Mouse (Mus musculus) urinary bladder, adult 2 months (tissue): ENCODE results near the gene Fanci. TPM values are rescaled to one million over a fixed set of nuclear protein-coding genes. Genes with fewer than 3 reads are reported as not detected.

Experiments
- DNase-seq: peaks from one replicate; pipeline ENCODE4 v3.0.0; 2022; ENCODE audit warnings: low spot score
- polyA plus RNA-seq: library from polyadenylated mRNA; depleted of rRNA; stranded (reverse); fragments of >200 nt; gene quantifications from 2 replicates; pipeline ENCODE4 v1.2.3, GENCODE M21; 2012; rRNA removed

The Fanci gene
- 0.80 and 0.99 TPM in 2 replicates for polyA plus RNA-seq

DNA sequence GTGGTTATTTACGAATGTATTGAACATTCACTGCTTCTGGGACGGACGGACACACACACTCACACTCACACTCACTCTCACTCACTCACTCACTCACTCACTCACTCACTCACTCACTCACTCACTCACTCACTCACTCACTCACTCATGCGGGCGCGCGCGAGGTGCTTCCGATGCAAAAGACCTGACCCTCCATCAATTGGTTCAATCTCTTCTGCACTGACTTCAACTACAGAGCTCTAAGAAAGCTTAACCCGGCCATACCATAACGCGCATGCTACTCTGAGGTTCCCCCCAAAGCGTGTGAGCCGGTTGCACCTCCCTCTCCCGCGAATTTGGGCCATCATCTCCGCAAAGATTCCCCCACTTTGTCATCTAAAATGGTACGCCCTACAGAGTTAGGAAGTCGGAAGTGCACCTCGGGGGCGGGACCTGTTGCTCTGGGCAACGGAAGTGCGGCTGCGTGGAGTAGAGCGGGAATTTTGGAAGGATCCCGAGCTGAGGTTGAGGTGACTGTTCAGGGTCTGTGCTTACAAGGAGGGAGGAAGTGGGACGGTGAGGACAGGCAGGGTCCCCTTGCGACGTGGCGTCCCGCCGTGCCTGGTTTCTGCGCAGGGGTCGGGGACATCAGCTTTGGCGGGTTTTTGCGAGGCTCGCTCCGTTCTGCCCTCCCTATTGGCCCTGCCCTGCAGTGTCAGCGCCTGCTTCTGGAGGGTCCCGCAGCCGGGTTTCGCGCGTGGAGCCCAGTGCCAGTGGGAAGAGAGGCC, at the start of gene Fanci:
Fanci (plus strand) TSS at position 47 of the 767 bp plus-strand sequence.
- DNase-seq = peak; percentile 88

DNA sequence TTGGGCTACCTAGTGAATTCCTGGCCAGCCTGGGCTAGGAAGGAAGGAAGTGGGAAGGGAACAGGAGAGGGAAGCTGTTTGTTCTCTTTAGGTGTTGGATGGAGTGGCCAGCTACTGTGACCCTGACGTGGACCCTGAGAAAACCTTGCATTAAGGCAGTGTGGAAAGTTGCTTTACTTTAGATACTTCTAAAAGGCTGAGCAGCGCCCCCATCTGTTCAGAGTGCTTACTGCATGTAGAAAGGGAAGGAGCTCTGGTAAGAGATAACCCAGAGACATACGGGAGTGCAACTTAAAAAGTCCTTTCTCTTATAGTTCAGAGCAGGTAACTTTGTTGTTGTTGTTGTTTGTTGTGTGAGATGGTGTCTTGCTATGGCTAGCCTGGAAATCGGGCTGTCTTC, 45.8 kb upstream of the Fanci start:
- DNase-seq = no peak

DNA sequence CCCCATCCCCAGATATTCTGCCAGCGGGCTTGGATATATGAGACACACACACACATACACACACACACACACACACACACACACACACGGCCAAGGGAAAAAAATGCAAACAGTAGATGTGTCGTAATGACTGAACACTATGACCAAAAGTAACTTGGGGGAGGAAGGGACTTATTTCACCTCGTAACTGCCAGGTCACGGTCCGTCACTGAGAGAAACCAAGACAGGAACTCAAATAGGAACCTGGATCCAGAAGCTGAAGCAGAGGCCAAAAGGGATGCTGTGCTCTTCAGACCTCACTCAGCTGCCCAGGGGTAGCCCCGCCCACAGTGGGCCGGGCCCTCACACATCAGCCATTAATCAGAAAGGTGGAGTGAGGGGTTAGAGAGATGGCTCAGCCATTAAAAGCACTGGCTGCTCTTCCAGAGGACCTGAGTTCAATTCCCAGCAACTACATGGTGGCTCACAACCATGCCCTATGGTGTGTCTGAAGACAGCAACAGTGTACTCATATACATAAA, 45.1 kb upstream of the Fanci start:
- DNase-seq = no peak

DNA sequence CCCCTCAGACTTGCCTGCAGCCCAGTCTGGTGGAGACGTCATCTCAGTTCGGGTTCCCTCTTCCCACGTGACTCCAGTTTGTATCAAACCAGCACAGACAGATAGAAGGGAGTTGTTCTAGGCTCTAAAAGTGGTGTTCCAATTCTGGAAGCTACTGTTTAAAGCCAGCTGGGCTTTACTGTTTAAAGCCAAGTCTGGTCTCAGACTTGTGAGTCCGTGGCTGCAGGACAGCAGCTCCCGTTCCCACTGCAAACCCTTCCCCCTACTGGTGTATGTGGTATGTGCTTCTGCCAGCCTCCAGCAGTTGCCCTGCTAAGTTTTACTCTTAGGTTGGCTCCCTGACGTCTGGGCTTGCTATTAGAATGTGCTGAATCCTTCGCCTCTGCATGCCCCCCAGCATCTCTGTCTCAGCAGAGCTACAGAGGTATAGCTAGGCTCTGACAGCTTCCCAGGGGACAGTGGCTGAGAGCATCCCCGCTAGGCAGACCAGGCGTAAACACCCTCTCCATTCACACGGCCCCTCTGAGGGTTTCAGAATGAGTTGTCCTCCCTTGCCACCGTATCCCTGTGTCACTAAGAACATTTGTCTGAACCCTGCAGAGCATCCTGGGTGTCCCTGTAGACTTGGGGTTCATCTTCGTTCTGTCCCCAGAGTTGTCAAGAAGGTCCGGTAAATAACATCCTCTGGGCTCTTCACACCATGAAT, 44.5 kb upstream of the Fanci start:
- DNase-seq = no peak

DNA sequence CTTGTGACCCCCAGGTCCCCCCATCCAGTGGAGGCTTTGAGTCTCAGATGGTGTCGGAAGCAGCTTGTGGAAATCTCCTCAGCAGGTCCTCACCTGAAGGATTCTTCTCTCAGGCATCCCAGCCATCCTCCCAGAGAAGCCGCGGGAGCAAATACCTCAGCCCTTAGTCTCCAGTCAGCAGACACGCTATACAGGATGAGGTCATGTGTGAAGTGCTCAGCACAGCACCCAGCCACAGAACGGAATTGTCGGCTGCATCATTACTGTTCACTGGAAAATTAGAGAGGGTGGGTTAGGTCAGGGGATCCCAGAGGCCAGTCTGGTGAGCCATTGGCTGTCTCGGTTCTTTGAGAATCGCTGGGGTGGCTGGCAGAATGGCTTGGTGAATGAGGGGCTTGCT, 42.9 kb upstream of the Fanci start:
- DNase-seq = no peak

DNA sequence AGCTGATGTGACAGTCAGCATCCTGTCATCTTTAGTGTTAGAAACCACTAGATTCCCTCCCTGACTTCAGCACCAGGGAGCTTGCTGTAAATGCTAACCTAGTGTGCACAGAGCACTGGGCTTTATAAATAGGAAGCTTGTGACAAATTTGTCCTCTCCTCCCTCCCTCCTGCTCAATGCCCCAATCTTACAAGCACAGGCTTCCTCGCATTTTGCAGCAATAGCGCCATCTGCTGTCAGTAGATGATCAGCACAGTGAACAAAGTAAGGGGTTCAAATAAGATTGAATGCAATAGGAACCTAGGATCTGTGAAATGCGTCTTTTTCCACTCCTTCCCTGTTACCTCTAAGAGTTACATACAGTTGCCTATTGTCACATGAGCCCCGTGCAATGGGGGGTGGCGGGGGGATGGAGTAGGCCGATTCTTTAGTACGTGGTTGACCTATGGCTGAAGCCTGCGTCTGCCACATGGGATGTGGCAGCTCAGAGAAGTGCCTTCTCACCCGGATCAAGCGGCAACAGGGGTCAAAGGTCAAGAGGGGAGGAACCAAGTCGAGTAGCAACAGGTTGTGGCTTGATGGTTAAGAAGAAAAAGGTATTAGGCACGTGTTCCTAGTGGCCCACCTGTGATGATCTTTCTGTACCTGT, 41.9 kb upstream of the Fanci start:
- DNase-seq = no peak

DNA sequence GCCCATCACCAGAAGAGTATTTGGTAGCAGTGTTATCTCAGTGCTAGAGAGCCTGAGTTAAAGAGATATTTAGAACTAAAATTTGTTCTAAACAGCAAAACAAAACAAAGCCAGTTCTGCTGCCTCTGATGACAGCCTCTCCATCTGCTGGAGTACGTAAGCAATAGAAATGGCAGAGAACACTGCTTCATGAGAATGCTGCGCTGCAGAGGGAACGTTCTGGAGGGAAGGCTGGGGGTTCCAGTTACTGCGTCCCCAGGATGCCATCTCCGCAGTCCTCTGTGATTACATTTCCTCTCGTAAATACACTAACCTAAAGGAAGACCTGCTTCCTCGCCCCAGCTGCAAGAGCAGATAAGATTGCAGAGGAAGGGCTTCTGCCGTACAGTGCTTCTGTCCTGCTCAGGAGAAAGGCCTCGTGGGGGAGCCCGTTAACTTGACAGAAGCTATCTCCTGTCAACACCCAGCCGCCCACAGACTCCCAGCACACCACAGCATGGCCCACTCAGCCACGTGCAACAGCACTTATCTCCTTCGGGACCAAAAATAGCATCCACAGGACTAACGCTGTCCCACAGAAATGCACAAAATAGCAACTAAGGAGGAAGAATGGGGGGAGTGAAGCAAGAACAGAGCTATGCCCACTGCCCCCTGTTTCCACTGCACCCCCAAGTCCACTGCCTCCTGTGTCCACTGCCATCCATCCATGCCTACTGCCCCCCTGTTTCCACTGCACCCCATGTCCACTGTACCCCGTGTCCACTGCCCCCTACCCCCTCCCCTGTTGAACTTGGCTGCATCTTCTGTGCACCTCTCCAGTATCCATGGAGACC, 33.2 kb upstream of the Fanci start:
- DNase-seq = no peak

DNA sequence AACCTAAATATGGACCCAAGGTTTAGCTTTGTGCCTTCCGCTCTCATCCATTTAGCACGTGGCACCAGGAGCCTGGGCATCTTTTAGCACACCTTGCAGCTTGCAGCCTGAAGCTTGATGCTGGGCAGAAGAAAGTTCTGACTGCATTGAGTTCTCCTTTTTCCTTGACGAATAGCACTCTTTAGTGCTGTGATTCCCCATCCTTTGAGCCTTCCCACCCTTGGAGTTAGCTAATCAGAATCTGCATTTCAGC, 32.6 kb upstream of the Fanci start:
- no peak for DNase-seq

DNA sequence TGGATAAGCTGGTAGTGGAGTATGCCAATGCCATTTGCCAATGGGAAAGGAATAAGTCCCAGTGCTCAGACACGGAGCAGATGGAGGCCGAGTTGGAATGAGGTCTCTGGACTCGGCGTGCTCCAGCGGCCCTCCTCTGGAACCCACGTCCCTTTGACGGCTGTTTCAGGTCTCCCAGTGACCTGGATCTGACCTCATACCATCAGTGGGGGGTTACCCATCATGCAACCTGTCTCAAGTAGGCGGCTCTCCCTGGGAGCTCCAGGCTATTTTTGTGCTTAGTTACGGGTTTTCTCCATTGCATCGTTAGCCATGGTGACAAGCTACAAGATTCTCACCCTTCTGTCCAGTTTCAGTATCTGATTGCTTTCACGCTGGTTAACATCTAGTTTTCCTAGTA, 31.7 kb upstream of the Fanci start:
- no peak for DNase-seq

DNA sequence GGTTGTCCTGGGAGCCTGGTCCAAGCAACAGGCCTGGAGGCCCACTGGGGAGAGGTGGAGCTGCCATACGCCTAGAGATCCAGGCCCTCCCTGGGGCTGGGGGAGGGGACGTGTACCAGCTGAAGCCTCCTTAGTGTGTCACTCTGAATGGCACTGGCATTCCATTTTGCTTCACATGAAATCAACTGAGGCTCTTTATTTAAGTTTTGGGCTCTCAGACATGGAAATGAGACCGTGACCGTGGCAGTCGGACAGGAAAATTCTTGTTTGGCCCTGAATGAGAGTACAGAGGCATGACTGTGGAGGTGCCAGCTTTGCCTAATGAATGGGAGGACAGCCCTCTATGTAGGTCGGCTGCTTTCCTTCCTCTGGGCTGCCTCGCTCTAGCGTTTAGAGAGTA, 29.5 kb upstream of the Fanci start:
- DNase-seq = no peak

DNA sequence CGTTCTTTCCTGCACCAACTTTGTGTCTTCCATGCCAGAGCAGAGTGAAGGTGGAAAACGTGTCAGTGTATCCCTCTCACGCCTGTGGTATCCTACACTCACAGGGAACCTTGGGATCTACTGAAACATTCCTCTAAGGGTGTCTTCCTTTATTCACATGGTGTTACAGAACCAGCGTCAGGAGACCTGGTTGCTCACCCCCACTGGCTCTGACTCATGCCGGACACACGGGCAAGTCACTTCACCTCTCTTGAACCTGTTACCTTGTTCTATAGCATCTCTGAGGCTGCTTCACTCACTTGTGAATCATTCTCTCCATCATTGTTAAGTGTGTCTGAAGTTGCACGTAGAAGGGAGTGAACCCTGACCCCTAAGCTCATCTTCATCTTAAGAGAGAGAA, 28.9 kb upstream of the Fanci start:
- no peak for DNase-seq

DNA sequence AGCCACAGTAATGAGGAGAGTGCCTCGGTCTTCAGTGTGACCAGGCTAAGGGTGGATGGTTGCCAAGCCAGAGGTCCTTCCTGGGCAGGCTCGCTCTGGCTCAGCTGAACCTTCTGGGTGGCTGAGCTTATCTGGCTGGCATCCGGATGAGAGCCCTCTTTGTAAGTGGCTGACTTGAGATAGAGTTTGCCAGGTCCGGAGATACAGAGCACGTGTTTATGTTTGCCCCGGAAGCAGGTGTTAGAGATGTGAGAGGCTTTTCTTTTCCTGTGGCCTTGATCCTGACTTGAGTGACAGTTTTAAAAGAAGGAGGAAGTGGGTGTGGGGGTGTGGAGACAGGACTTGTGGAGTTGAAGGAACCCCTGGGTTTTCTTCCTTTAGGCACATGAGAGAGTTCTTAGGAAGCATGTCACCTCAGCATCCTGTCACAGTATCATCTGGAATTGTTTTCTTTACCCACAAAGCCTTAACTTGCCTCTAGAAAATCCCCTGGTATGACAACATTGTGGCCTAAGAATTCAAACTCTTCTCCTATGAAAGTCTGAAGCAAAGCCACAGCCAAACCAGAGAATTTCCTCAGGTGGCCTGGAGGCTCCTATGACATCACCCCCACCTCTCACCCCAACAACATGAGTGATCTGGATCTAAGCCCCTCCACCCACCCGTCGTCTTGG, 28.2 kb upstream of the Fanci start:
- no peak for DNase-seq

DNA sequence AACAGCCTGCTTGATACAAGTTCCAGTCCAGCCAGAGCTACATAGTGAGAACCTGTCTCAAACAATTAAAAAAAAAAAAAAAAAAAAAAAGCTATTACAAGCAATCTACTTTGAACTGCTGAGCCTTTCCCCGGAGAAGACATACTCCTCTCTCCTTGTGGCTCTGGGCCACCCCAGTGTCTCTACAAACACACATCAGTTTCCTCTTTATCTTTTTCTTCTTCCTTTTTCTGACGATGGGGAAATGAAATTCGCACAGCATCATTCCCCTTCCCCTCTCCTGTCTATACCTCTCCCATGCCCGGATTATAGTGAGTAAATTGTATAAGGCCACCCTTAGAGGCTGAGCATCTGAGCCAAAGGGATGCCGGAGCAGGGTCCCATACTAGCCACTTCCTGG, 23.1 kb upstream of the Fanci start:
- DNase-seq = no peak

DNA sequence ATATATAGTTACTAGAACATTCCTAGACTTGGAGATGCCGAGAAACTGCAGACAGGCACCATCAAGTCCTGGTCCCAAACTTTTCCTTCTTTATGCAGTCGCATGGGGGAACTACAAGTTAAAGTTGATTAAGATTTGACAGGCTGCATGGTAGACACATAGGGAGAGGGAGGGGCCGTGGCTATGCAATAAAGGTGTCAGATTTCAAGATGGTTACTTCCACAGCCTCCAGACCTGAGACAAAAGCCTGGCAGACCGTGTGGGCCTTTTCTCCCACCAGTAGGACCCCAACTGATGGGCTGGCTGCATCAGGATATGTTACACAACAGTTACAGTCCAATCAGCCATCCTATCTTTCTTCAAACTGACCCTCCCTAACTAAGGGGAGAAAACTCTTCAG, 22.3 kb upstream of the Fanci start:
- no peak for DNase-seq

DNA sequence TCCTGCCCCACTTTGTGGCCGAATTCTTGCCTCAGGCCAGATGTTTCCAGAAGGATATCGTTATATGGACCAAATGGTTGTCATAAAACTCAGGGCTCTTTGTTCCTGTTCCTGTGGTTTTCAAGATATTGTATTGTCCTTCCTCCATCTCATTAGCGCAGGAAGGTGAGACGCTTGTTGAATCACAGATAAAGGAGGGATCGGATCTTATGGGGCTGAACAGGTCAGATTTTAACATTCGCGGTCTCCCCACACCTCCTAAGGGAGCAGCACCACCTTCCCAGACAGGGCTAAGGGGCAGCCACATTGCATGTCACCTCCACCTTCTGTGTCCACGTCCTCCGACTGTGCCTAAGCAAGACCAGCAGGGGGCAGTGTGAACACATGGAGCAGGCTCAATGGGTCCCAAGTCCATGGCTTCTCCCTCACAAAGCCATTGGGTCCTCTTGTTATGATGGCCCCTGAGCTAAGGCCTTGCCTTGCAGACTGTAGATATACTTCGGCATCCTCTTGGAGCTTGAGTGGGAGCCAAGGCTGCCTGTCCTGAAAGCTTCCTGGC, 20.3 kb upstream of the Fanci start:
- DNase-seq = peak; percentile 58

DNA sequence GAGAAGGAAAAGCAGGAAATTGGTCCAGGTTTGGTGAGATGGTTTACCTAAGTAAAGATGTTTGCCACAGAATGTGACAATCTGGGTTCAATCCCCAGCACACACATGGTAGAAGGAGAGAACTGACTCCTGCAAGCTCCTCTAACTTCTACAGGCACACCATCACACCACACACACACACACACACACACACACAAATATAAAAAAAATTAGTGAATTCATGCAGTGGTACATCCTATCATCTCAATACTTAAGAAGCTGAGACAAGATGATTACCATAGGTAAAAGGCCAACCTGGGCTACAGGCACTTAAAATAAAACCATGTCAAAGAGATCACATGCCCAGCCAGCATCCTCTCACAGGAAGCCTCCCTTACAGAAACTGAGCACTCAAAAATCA, 17.7 kb upstream of the Fanci start:
- DNase-seq = no peak

DNA sequence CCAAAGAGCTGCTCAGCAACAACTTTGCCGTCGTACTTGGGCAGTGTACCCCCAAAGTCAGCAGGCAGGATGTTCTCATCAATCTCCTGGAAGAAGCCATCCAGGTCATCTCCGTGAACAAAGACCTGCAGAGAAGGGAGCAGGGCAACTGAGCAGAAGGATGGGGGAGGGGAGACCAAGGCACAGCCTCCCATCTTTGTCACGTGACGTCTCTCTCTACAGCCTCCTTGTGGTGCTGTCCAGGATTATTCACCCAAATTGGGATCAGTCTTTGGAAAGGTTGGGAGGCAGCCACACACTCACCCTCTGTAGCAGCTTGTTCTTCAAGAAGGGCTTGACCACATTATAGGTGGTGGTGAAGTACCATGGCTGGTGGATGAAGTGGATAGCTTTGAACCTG, 16.1 kb upstream of the Fanci start:
- no peak for DNase-seq

DNA sequence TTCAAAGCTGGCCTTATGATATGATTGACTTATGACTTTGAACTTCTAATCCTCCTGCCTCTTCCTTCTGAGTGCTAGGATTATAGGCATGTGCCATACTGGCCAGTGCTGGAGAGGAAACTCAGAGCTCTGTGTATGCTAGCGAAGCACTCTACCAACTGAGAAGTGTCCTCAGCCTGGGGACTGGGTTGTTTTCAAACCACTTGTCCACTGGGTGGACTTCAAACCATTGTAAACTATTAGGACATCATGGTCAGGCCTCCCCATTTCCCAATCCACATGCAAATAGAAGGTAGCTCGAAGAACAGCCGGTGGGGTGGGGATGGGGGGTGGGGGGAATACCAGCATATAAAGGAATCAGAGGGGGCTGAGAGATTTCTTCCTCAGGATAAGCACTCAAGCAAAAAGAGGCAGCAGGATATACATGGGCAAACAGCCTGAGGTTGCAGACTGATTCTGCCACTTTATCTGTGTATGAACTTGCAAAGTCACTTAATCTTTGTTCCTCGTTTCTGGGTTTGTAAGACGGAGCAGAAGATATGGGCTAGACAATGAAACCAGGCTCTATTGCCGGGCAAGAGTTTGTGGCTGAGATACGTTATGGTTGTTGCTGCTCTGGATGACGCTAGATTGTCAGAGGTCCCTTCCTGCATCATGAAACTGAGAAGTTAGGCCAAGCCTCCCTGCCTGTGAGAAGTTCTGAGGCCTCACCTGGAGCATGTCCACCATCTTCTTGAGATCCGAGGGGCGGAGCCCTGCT, 15.0 kb upstream of the Fanci start:
- no peak for DNase-seq

DNA sequence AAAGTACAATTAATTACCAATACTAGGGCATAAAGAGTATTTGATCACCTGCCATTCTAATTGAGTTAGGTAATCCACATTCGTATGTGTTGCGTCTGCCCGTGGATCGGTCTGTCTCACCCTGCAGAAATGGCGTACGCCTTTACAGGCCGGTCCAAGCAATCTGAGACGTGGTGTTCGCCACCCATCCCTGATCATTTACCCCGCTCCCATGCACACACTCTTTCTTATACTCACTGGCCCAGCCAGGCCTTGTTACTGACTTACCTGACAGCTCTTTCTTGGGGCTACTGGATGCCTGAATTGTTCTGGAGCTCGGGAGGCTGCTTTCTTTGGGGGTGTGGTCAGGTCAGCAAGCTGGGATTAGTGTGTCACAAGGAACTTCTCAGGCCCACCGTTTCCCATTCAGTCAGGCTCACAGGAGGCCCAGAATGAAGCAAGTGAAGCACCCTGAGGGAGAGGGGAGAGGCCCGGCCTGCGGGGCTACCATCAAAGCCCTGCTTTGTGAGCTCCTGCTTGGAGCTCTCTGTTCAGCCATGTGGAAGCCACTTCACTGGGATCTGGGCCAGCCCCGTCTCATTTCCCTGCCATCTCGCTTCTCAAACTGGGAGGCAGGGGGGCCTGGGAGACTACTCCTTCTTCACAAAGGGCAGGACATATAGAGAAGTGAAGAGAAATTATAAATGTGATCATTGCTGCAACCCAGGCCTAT, 5.2 kb upstream of the Fanci start, which contains the start of gene Rlbp1:
Rlbp1 (minus strand) TSS at position 627 of the 712 bp plus-strand sequence.
- DNase-seq = no peak

DNA sequence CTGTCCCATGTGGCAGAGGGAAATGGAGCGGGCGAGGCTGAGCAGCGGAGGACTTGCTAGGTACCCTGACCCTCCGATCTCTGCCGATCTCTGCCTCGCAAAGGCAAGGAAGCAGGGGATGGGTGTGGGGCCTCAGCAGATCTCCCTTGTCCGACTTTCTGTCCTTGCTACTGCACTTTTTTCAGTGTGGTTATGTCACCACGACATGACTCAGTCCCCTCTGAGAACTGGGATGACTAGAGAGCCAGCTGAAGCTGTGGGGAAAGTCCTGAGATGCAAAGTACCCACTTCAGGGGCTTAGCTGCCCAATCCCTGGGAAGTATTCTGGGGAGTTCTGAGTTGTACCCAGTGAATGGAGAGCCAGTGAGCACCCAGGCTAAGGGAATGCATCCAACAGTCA, 4.6 kb upstream of the Fanci start:
- DNase-seq = no peak
